Mouse (Mus musculus) heart, adult 2 months (tissue): ENCODE results near the gene Bcl11a.

Source experiments
- CTCF ChIP-seq: fragments of 200-600 bp; IDR thresholded peaks from 2 replicates; pipeline ENCODE4 v1.8.1; 2022; ENCODE audit warnings: antibody characterized with exemption, mild to moderate bottlenecking, moderate library complexity
- EP300 ChIP-seq: fragments of 200-500 bp; IDR thresholded peaks from 2 replicates; pipeline ENCODE4 v1.6.1; 2011; ENCODE audit warnings: low read depth, low read length, control low read depth; ENCODE audit not compliant: insufficient read depth
- POLR2A ChIP-seq: fragments of 200-500 bp; IDR thresholded peaks from 2 replicates; pipeline ENCODE4 v1.6.1; 2011; ENCODE audit warnings: mild to moderate bottlenecking, low read depth, low read length, control low read depth; ENCODE audit not compliant: insufficient read depth

DNA sequence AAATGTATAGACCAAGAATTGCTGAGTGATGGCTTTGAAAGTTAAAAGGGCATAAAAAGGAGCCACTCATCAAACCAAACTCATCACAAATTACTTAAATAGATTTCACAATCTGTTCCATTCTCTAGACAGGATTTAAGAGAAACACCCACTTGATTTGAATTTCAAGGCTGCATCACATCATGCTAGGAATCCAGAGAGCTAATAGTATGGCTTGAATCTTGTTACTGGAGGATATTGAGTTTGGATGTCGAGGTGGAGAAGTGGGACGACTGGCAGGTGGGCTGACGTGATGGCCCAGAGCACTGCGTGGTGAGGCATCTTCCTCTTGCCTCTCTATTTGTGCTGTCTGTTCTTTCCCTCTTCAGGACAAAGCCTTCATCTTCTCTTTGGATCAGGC, 99.6 kb downstream of the Bcl11a start:
- TF ChIP-seq EP300 (no peak), CTCF (no peak), POLR2A (no peak)
